12 mouse cellular contexts compared by ENCODE assay signal in genomic region chr12:32057461-32058199, GRCm38 (mm10). TPM values are rescaled to one million over a fixed set of nuclear protein-coding genes. Genes with fewer than 3 reads are reported as not detected.
DNase-seq lines count a peak whose midpoint lies in the region; ATAC-seq lines count a peak whose summit lies in the region.
"Had no signal": no experiment of that assay in that cellular context is flagged by ENCODE, and none has a peak within 500 bp of the region (broad histone marks: within the 10 kb centered on the region; RNA-seq: fewer than 3 reads in every experiment).

No protein-coding gene starts in this region.

- no peak overlapping the region for H3K27ac ChIP-seq in forebrain, embryonic 16.5 days (ENCODE audit: low read length)
- no peak overlapping the region for H3K27ac ChIP-seq in midbrain, embryonic 12.5 days (replicated peaks)
- H3K27ac ChIP-seq: limb, embryonic 12.5 days had no signal

- no peaks in the 10 kb centered on the region for H3K9me3 ChIP-seq in erythroblast, embryonic 14.5 days (ENCODE audit: control insufficient read depth, low read length)
- H3K9me3 ChIP-seq in forebrain, embryonic 16.5 days (ENCODE audit: control insufficient read depth, low read length), result no peaks in the 10 kb centered on the region
- no peaks in the 10 kb centered on the region for H3K9me3 ChIP-seq in midbrain, embryonic 12.5 days
- H3K9me3 ChIP-seq: limb, embryonic 12.5 days had no signal

- no peak for ATAC-seq in erythroblast, adult 5-6 weeks (replicated peaks; ENCODE audit: low FRiP score, poor library complexity, severe bottlenecking)
- ATAC-seq in forebrain, embryonic 16.5 days, result no peak
- no peak for ATAC-seq in midbrain, embryonic 12.5 days (ENCODE audit: low FRiP score, low read depth)
- ATAC-seq: CD4-positive, CD25-positive, alpha-beta regulatory T cell, adult 4 months had no signal

- H3K4me3 ChIP-seq in erythroblast, embryonic 14.5 days (replicated peaks), result peak overlapping the region; percentile 87
- H3K4me3 ChIP-seq in forebrain, embryonic 16.5 days (replicated peaks; ENCODE audit: low read length), result peak overlapping the region; percentile 26
- H3K4me3 ChIP-seq in midbrain, embryonic 12.5 days, result no peak overlapping the region
- H3K4me3 ChIP-seq: limb, embryonic 12.5 days had no signal

- WGBS in forebrain, embryonic 16.5 days, result 63% methylated on average over 12 of the region's 12 CpGs
- WGBS in midbrain, embryonic 12.5 days, result 83% methylated on average over 12 of the region's 12 CpGs

- no peaks in the 10 kb centered on the region for H3K27me3 ChIP-seq in erythroblast, embryonic 14.5 days (ENCODE audit: control insufficient read depth)
- H3K27me3 ChIP-seq in forebrain, embryonic 16.5 days (replicated peaks; ENCODE audit: control insufficient read depth, insufficient read depth, low read length), result no peaks in the 10 kb centered on the region
- peaks cover under 1% of the 10 kb centered on the region; the same call in 1 of the 2 replicates for H3K27me3 ChIP-seq in midbrain, embryonic 12.5 days
- H3K27me3 ChIP-seq: limb, embryonic 12.5 days had no signal

- intact Hi-C loops in gastrocnemius, postnatal 36 days (cut with DNase I), result no loop called here

- no peak overlapping the region for H3K9ac ChIP-seq in forebrain, embryonic 16.5 days (replicated peaks; ENCODE audit: low read depth, low read length)
- no peak overlapping the region for H3K9ac ChIP-seq in midbrain, embryonic 12.5 days (replicated peaks)
- H3K9ac ChIP-seq: limb, embryonic 12.5 days had no signal

- peak; percentile 85 for DNase-seq in 3T3-L1 (ENCODE audit: low read depth, low spot score)
- DNase-seq in gastrocnemius, postnatal 36 days, result no peak
- no peak for DNase-seq in lung, postnatal 14 days
- no peak for DNase-seq in kidney, postnatal 25 days
- DNase-seq: layer of hippocampus, adult 9-11 months; thymus, postnatal 36 days had no signal

- H3K36me3 ChIP-seq in erythroblast, embryonic 14.5 days (ENCODE audit: control insufficient read depth), result peaks cover 70% of the 10 kb centered on the region
- H3K36me3 ChIP-seq in forebrain, embryonic 16.5 days (ENCODE audit: control insufficient read depth, insufficient read depth), result 0 out of 2 replicates have a peak, but pooled peaks cover 3% of the 10 kb centered on the region
- H3K36me3 ChIP-seq in midbrain, embryonic 12.5 days, result 0 out of 2 replicates have a peak, but pooled peaks cover 6% of the 10 kb centered on the region
- H3K36me3 ChIP-seq: limb, embryonic 12.5 days had no signal

- H3K4me2 ChIP-seq in forebrain, embryonic 16.5 days (ENCODE audit: low read length), result peak overlapping the region; percentile 74
- H3K4me2 ChIP-seq in midbrain, embryonic 12.5 days (replicated peaks), result peak overlapping the region; percentile 70
- H3K4me2 ChIP-seq: limb, embryonic 12.5 days had no signal

- peaks cover 84% of the 10 kb centered on the region for H3K4me1 ChIP-seq in erythroblast, embryonic 14.5 days (ENCODE audit: control insufficient read depth)
- H3K4me1 ChIP-seq in forebrain, embryonic 16.5 days (replicated peaks; ENCODE audit: control insufficient read depth, insufficient read depth, low read length), result peaks cover 39% of the 10 kb centered on the region
- peaks cover 43% of the 10 kb centered on the region for H3K4me1 ChIP-seq in midbrain, embryonic 12.5 days

RNA-seq across cellular contexts. Expression of gene Prkar2b, which starts 3.5 kb away (rescaled TPM):
- polyA plus RNA-seq in erythroblast, embryonic 14.5 days (2012), result 6.7 and 10.7 TPM in 2 replicates
- total RNA-seq in erythroblast, adult 5-6 weeks (2015; ENCODE audit: low replicate concordance), result 115 and 138 TPM in 2 replicates
- 122 and 195 TPM in 2 replicates for total RNA-seq in erythroblast, adult 5-6 weeks (2017; ENCODE audit: low replicate concordance)
- polyA plus RNA-seq in forebrain, embryonic 16.5 days (2015; fragmentation: Nextera tagmentation; extraction: Ambion mirVana), result 140 and 150 TPM in 2 replicates
- polyA plus RNA-seq in midbrain, embryonic 12.5 days (2016; fragmentation: Nextera tagmentation; extraction: Ambion mirVana), result 77.8 and 85.0 TPM in 2 replicates
- total RNA-seq in gastrocnemius, postnatal 36 days (2021), result 1 to 10 TPM; 1.7 to 1.9 TPM
